Mouse (Mus musculus) 416B (cell line): ENCODE data around the gene Rab3gap1.
"Not testable (repeated sequence)": the region's sequence is repeated elsewhere in the genome, so short reads cannot be mapped to it uniquely, and the experiment has no call there.

ENCODE experiments used
- DNase-seq: peaks from one replicate; pipeline ENCODE4 v3.0.0; 2011; ENCODE audit warnings: low read depth

Rab3gap1 gene

GRCm38 (mm10) chr1:127915802-127916201 lies 47.2 kb downstream of the Rab3gap1 start:
- DNase-seq = no peak

- DNase-seq = no peak
Observed at GRCm38 (mm10) chr1:127933405-127933804, 64.8 kb downstream of the Rab3gap1 start.

GRCm38 (mm10) chr1:127934322-127934721 lies 65.7 kb downstream of the Rab3gap1 start:
- no peak for DNase-seq

GRCm38 (mm10) chr1:127937277-127937676 lies 68.7 kb downstream of the Rab3gap1 start:
- peak; percentile 24 for DNase-seq

DNA sequence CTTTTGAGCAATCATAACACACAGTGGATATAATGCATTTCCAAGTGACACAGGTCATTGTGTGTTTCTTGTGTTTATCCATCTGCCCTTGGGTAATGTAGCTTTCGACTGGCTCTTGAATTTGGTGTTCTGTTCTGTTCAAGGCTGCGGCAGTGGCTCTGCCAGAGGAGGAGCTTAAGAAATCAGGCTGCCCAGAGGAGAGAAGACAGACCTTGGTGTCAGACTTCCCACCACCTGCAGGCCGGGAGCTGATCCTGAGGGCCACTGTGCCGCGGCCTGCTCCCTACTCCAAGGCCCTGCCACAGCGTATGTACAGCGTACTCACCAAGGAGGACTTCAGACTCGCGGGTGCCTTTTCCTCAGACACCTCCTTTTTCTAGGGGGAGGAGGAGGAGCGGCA lies 73.7 kb downstream of the Rab3gap1 start:
- no peak for DNase-seq

DNA sequence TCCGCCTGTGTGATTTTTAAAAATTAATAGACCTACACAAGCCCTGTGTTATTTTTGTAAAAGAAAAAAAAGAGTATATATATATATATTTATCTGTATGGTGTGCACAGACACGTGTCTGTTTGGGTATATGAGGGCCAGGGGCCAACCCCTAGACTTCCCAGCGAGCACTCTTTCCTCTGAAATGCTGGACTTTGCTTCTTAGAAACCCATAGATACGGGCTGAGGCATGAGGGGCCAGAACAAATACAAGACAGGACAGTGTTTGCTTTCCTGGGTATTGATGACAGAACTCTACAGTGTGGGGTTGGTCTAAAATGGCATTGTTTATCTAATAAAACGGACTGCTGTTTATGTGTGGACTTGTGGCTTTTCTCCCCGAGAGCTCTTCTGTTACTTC lies 74.9 kb downstream of the Rab3gap1 start:
- DNase-seq = no peak

- no peak for DNase-seq
Observed at GRCm38 (mm10) chr1:127945696-127946575, 77.4 kb downstream of the Rab3gap1 start.

DNA sequence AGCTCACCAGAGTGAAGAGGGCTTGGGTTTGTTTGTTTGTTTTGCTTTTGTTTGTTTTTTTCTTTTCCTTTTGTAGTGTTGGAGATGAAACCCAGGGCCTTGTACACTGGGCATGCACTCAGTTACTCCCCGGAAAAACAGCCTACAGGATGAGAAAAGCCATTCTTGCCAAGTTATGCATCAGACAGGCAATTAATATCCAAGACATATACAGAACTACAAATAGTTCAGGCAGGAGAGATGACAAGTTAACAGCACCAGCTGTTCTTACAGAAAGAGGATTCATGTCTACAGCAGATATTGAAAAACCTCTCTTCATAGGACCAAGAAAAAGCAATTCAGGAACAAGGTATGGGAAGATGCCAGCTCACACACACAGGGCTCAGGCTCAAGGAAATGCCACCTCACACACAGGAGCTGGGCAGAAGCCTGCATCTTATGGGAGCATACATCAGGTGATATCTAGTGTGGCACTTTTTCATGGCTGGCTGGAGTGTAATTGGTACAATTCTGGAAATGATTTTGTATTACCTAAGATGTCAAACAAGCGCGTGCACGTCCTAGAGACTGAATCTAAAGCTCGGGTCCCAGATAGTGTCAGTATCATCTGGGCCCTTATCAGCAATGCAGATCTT lies 78.2 kb downstream of the Rab3gap1 start:
- no peak for DNase-seq

DNA sequence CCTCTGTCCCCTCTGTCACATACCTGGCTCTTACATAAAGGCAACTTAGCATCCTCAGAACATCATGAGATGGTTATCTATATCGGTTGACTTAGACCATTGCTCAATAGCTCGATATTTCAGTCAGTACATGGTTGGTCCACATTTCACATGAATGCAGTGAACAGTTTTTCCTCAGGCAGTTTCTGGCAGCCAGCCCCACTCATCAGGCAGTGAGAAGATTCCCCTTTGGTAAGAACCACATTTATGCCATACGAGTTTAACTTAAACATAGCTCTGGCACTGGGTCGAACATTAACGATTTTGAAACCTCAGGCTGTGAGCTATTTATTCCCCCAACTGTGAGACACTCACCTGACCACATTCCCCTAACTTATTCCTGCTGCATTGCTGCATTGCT lies 80.2 kb downstream of the Rab3gap1 start:
- DNase-seq = no peak

GRCm38 (mm10) chr1:127952276-127952675 lies 83.7 kb downstream of the Rab3gap1 start:
- DNase-seq = no peak

DNA sequence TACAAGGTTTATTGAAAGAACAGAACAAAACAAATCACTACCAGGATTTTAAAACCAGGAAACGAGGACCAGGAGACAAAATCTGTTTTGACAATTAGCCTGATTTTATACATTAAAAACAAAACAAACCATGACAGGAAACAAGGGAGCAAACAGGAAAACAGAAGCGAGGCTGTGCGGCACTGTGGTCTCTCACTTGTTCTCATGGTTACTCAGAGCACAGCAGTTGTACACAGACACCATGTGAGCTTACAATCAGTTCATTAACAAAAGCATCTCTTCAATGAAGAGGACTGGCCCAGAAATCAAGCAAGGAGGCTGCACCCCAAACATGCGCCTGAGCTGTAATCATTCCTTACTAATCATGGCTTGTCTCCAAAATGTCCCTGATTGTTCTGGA lies 85.6 kb downstream of the Rab3gap1 start:
- not testable (repeated sequence) for DNase-seq

DNA sequence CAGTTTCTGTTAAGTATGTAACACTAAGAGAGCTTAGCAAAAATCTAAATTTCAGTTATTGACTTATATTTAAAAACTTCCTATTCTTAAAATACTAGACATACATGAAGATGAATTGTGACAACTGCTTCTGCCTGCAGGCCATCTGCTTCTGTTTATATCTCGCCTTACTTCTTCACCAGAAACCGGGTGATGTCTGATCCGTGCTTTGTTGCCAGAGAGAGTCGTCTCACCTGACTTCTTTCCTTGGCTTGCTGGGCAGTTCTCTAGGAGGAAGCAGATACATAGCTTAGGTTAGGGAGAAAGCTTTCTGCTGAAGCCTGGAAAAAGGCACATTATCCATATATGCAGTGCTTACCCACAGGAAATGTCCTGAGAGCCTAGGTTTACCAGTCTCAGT lies 86.2 kb downstream of the Rab3gap1 start:
- no peak for DNase-seq

- DNase-seq = no peak
Observed at GRCm38 (mm10) chr1:127956524-127956923, 88.0 kb downstream of the Rab3gap1 start.

DNA sequence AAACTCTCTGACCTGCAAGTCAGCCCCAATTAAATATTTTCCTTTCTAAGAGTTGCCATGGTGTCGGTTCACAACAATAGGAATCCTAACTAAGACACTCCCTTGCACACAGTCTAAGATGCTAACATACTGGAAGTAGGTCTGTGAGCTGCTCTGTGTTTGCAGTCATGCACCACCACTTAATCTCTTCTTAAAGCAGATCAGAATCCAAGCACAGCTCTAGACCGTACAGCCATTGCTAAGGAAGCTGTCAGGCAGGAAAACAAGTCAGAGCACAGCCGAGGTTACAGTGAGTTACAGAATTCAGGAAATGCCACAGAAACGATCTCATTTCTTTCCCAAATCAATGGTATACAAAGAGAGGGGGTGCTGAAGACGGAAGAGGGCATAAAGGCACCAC lies 90.2 kb downstream of the Rab3gap1 start:
- DNase-seq = no peak

DNA sequence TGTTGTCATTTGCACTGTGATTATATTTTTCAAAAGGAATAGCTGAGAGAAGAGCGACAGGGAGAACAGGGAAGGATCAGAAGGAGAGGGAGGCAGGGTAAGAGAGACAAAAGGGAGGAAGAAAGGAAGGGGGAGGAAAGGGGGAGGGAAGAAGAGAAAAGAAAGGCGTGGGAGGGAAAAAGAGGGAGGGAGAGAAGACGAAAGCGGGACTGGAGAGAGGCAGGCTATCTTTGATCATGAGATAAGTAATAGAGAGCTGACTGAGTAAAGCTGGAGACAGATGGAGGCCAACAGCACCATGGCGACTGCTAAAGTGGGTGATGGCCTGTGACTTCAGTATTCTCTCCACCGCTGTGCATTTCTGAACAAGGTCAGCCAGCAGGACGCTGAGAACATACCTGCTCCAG lies 90.7 kb downstream of the Rab3gap1 start:
- DNase-seq = no peak

DNA sequence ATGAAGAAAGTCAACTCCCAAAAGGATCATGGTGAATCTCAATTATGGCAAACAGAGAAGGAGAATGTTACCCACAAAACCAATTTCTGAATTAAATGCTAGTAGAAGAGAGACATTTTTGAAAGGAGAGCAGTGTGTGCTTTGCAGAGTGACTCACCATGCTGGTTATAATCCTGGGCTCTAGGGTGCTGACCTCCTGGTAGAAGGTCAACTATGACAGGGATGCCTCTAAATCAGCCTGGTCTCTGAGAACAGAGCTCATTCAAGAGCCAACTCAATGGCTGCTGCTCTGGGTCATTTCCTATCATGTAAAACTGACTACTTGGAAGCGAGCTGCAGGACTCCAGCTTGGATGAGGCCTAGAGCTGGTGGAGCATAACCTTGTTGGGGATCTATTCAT lies 92.6 kb downstream of the Rab3gap1 start:
- DNase-seq = no peak

GRCm38 (mm10) chr1:127963326-127963725 lies 94.8 kb downstream of the Rab3gap1 start:
- DNase-seq = no peak

DNA sequence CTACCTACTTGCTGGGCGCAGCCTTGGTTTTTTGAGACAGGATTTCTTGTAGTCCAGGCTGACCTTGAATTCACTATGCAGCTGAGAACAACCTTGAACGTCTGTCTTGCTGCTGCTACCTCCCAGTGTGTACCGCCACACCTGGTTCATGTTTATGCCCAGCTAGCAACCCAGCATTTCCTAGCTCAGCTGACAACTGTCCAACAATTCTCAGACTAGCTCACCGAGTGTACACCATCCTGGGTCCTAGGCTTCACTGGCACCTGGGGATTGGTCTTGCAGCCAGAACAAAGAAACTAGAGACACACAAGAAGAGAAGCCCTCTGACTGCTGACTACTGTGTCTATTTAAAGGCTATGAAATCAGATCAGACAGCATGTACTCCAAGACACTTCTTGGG lies 102.3 kb downstream of the Rab3gap1 start:
- peak; percentile 69 for DNase-seq

- DNase-seq = no peak
Observed at GRCm38 (mm10) chr1:127974082-127974481, 105.5 kb downstream of the Rab3gap1 start.

GRCm38 (mm10) chr1:127975676-127976075 lies 107.1 kb downstream of the Rab3gap1 start:
- DNase-seq = no peak

GRCm38 (mm10) chr1:127976106-127976505 lies 107.5 kb downstream of the Rab3gap1 start:
- no peak for DNase-seq

DNA sequence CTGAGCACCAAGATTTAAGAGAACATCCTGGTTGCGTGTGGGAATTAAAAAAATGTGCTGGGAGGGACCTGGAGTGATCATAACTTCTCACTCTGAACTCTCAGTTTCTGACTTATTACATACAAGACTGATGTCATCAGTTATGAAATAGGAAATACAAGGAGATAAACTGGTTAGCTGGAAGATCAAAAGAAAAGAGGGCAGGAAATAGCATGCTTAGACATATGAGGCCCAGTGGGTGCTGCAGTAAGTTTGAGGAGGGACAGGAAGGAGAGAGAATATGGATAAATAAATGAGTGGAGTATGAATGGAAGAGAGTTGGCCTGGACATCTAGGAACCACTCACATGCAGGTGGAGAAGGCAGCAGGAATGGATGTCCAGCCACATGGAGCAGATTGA lies 109.6 kb downstream of the Rab3gap1 start:
- DNase-seq = no peak

- DNase-seq = peak; percentile 25
Observed at GRCm38 (mm10) chr1:127980911-127981559, 112.5 kb downstream of the Rab3gap1 start.
